Mouse (Mus musculus) urinary bladder, postnatal 10 days (tissue): ENCODE measurements around the gene Rbpj.
"Not testable (repeated sequence)": the region's sequence is repeated elsewhere in the genome, so short reads cannot be mapped to it uniquely, and the experiment has no call there.

Source experiments
- DNase-seq: peaks from one replicate; pipeline ENCODE4 v3.0.0; 2022; ENCODE audit warnings: low spot score

Rbpj gene

DNA sequence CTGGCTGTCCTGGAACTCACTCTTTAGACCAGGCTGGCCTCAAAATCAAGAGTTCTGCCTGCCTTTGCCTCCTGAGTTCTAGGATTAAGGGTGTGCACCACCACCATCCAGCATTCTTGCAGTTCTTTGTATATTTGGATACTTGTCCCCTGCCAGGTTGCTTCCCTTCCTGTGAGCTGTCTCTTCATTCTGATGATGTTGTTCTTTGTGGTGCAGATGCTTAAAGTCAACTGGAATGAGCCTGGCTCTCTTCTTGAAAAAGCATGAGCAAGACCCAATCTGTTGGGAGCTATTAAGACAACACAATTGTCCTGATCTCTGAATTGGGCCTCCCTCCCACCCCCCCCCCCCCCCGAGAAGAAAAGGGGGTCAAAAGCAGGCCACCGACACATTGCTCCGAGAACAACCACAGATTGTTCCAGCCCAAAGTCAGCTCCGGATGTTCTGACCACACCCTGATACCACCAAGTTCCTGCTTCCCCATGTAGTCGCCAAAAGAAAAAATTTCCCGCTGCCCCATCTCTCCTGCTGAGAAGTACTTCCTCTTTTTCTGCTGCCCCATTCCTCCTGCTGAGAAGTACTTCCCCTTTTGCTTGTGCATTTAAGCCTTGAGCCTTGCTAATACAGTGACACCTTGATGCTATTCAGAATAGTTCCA lies 207.7 kb downstream of the Rbpj start:
- not testable (repeated sequence) for DNase-seq

GRCm38 (mm10) chr5:53676671-53677070 lies 210.7 kb downstream of the Rbpj start:
- DNase-seq: no peak

DNA sequence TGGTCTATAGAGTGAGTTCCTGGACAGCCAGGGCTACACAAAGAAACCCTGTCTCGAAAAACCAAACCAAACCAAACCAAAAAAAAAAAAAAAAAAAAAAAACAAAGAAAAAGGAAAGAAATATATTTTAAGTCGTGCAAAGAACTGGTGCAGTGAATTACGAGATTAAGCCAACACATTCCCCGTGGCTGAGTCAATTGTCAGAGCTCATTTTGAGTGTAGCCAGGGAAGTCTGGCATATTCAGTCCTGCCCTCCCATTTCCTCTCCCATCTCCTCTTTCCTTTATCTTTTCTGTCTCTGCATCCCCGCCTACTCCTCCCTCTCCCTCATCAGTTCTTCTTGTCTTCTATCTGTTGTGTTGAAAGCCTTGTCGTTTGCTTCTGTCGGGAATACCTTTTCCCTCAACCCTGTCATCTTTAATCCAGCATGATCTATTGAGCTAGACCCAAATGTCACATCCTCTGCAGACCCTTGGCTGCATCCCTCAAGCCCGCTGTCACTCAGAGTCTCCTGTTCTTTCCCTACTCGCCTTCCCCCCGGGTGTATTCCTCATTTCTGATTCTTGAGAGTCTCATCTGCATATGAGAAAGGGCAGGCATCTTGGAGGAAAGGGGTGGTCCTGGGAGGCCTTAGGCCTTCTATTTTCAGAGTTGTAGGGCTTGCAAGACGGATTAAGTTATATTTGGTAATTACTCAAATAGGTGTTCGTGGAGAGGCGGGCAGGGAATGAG lies 212.2 kb downstream of the Rbpj start:
- DNase-seq: no peak

- DNase-seq: no peak
Measured at GRCm38 (mm10) chr5:53679651-53680050, 213.7 kb downstream of the Rbpj start.

DNA sequence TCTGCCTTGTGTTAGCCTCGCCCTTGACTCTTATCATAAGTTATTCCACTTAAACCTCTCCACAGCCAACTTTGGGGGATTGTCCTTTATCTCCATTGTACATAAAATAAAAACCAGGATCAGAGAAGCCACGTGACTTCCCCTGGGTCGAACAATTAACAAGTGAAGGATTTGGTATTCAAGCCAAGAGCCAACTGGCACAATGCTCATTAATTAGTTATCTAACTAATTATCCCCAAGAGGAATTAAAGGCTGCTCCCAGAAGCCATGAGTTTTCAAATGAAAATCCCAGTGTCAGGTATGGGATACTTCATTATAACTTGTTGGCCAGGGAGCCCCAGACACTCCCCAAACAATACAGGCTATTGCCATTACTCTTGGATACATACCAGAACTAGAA lies 218.0 kb downstream of the Rbpj start:
- DNase-seq: no peak

GRCm38 (mm10) chr5:53684417-53684816 lies 218.5 kb downstream of the Rbpj start:
- DNase-seq: no peak

DNA sequence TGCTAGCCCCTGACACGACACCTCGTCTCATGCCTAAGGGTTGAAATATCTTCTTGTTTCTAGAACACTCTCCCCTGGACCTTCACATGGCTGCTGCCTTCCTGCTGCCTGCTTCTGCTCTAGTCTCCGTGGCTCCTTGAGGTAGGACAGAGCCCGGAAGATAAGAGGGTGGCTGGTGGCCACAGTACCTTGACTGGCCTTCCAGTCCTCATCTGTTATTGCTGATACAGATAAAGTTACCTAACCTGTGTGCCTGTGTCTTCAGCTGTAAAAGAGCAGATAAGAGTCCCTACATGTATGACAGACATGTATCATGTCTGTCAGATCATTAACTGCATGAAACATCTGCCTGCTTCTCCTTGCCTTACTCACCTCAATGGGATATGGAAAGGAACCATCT lies 219.7 kb downstream of the Rbpj start:
- no peak for DNase-seq

DNA sequence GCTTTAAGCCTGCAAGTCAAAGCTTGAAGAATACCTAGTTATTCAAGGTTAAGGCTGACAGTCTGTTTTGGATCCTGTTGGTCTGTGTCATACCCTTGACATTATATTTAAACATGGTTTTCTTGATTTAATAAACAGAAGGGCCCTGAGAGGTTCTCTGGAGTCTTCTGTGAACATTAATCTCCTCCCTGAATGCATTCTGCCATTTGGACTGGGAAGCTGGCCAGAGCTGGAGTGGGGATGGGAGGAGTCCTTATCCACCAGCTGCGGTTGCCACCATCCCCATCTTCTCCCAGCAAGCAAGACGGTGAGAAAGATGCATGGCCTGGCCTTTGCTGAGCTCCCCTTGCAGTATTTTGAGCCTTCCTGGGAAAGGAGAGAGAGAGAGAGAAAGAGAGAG lies 220.4 kb downstream of the Rbpj start:
- no peak for DNase-seq

GRCm38 (mm10) chr5:53688326-53688725 lies 222.4 kb downstream of the Rbpj start:
- DNase-seq: no peak

DNA sequence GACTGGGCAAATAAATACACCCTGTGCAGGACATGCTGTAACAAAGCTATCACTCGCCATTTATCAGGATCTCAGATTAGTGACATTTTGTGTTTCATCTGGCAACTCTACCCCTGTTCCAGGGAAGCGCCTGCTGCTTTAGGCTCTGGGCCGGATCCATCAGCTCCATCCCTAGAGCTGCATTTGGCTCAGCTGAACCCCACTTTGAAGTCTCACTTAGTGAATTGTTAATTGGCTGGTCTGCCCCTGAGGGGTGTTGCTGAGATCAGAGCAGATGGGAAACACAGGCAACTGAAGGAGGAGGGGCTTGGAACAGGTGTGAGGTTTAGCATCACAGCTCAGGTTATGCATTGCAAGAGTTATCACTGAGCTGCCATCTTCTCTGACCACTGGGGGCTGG lies 225.6 kb downstream of the Rbpj start:
- no peak for DNase-seq

- no peak for DNase-seq
Measured at GRCm38 (mm10) chr5:53692100-53692499, 226.1 kb downstream of the Rbpj start.

- DNase-seq: no peak
Measured at GRCm38 (mm10) chr5:53692662-53693061, 226.7 kb downstream of the Rbpj start.

DNA sequence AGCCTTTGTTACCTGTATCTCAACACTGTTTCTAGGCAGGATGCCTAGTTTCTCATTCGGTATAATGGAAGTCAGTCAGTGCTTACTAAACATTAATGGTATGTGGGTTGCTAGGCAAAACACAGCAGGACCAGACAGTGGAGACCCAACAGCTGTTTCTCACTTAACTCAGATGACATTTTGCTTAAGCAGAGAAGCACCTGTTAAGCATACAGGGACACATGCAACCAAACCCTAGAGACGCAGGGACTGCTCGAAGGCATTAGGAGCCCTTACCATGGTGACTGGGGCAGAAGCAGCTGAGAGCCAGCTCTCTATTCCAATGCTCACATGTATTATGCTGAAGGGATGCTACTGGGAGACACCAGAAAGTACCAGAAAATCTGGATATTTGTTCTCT lies 230.7 kb downstream of the Rbpj start:
- no peak for DNase-seq

GRCm38 (mm10) chr5:53697794-53698193 lies 231.8 kb downstream of the Rbpj start:
- DNase-seq: no peak

- no peak for DNase-seq
Measured at GRCm38 (mm10) chr5:53702686-53703085, 236.7 kb downstream of the Rbpj start.
